Mouse (Mus musculus) kidney, adult 2 months (tissue): ENCODE results near the gene Plp1.

Source experiments
- CTCF ChIP-seq: fragments of 200-500 bp; conservative IDR thresholded peaks from 2 replicates; pipeline ENCODE4 v1.5.1; 2011; ENCODE audit warnings: low read depth, mild to moderate bottlenecking, control low read depth, low read length, moderate library complexity, mixed read lengths; ENCODE audit not compliant: insufficient read depth, insufficient read length
- POLR2A ChIP-seq: fragments of 200-500 bp; IDR thresholded peaks from one replicate; pipeline ENCODE4 v1.6.1; 2011; ENCODE audit warnings: low read depth, low read length, control low read depth

GRCm38 (mm10) chrX:136780041-136780440, 42.4 kb upstream of the Plp1 start, which contains the start of gene Glra4:
- TF ChIP-seq CTCF (no peak), POLR2A (no peak)
